Mouse (Mus musculus): ENCODE measurements around the gene Fkbp5.
"Not testable (repeated sequence)": the region's sequence is repeated elsewhere in the genome, so short reads cannot be mapped to it uniquely, and the experiment has no call there.

Gene Fkbp5

GRCm38 (mm10) chr17:28517441-28517955 is at the start of gene Fkbp5:
TSS of gene Fkbp5 (minus strand) at chr17:28517527.
- in situ Hi-C loops (cut with MboI; ENCODE audit: low sequenced_read_pairs), result no loop called here

GRCm38 (mm10) chr17:28565181-28565580 is 47.9 kb upstream of the Fkbp5 start:
- in situ Hi-C loops (cut with MboI; ENCODE audit: low sequenced_read_pairs), result no loop called here

- in situ Hi-C loops (cut with MboI; ENCODE audit: low sequenced_read_pairs), result no loop called here
Measured at GRCm38 (mm10) chr17:28561613-28562012, 44.3 kb upstream of the Fkbp5 start.

- in situ Hi-C loops (cut with MboI; ENCODE audit: low sequenced_read_pairs), result no loop called here
Measured at GRCm38 (mm10) chr17:28560598-28560997, 43.3 kb upstream of the Fkbp5 start, which contains the start of gene Clps. TSS of gene Clps (minus strand) at chr17:28560766.

- in situ Hi-C loops (cut with MboI; ENCODE audit: low sequenced_read_pairs), result no loop called here
Measured at GRCm38 (mm10) chr17:28557772-28558171, 40.4 kb upstream of the Fkbp5 start.

- in situ Hi-C loops (cut with MboI; ENCODE audit: low sequenced_read_pairs), result no loop called here
Measured at GRCm38 (mm10) chr17:28556635-28557396, 39.5 kb upstream of the Fkbp5 start.

- in situ Hi-C loops (cut with MboI; ENCODE audit: low sequenced_read_pairs), result not testable (repeated sequence)
Measured at GRCm38 (mm10) chr17:28554021-28554420, 36.7 kb upstream of the Fkbp5 start.

GRCm38 (mm10) chr17:28553040-28553793 is 35.9 kb upstream of the Fkbp5 start:
- in situ Hi-C loops (cut with MboI; ENCODE audit: low sequenced_read_pairs), result no loop called here

GRCm38 (mm10) chr17:28549111-28549510 is 31.8 kb upstream of the Fkbp5 start, which contains the start of gene Clpsl2:
TSS of gene Clpsl2 (plus strand) at chr17:28549411.
- in situ Hi-C loops (cut with MboI; ENCODE audit: low sequenced_read_pairs), result no loop called here

GRCm38 (mm10) chr17:28548550-28548949 is 31.2 kb upstream of the Fkbp5 start:
- in situ Hi-C loops (cut with MboI; ENCODE audit: low sequenced_read_pairs), result no loop called here

GRCm38 (mm10) chr17:28546925-28547324 is 29.6 kb upstream of the Fkbp5 start:
- in situ Hi-C loops (cut with MboI; ENCODE audit: low sequenced_read_pairs), result no loop called here

GRCm38 (mm10) chr17:28537881-28538280 is 20.6 kb upstream of the Fkbp5 start:
- in situ Hi-C loops (cut with MboI; ENCODE audit: low sequenced_read_pairs), result loop anchor here (10.0 kb wide), 1 partner anchor 153 kb away; no protein-coding TSS in a partner anchor

GRCm38 (mm10) chr17:28533327-28533726 is 16.0 kb upstream of the Fkbp5 start:
- in situ Hi-C loops (cut with MboI; ENCODE audit: low sequenced_read_pairs), result loop anchor here (10.0 kb wide), 1 partner anchor 149 kb away; no protein-coding TSS in a partner anchor

- in situ Hi-C loops (cut with MboI; ENCODE audit: low sequenced_read_pairs), result loop anchor here (10.0 kb wide), 1 partner anchor 148 kb away; no protein-coding TSS in a partner anchor
Measured at GRCm38 (mm10) chr17:28532557-28532956, 15.2 kb upstream of the Fkbp5 start.

GRCm38 (mm10) chr17:28531946-28532345 is 14.6 kb upstream of the Fkbp5 start:
- in situ Hi-C loops (cut with MboI; ENCODE audit: low sequenced_read_pairs), result loop anchor here (10.0 kb wide), 1 partner anchor 147 kb away; no protein-coding TSS in a partner anchor

GRCm38 (mm10) chr17:28530506-28530905 is 13.2 kb upstream of the Fkbp5 start, which contains the start of gene Armc12:
TSS of gene Armc12 (plus strand) at chr17:28530806.
- in situ Hi-C loops (cut with MboI; ENCODE audit: low sequenced_read_pairs), result loop anchor here (10.0 kb wide), 1 partner anchor 146 kb away; no protein-coding TSS in a partner anchor

- in situ Hi-C loops (cut with MboI; ENCODE audit: low sequenced_read_pairs), result loop anchor here (10.0 kb wide), 1 partner anchor 114 kb away; no protein-coding TSS in a partner anchor
Measured at GRCm38 (mm10) chr17:28529116-28529515, 11.8 kb upstream of the Fkbp5 start.

GRCm38 (mm10) chr17:28528043-28528351 is 10.7 kb upstream of the Fkbp5 start:
- in situ Hi-C loops (cut with MboI; ENCODE audit: low sequenced_read_pairs), result loop anchor here (10.0 kb wide), 1 partner anchor 113 kb away; no protein-coding TSS in a partner anchor

GRCm38 (mm10) chr17:28527184-28528042 is 10.1 kb upstream of the Fkbp5 start:
- in situ Hi-C loops (cut with MboI; ENCODE audit: low sequenced_read_pairs), result loop anchor here (10.0 kb wide), 1 partner anchor 113 kb away; no protein-coding TSS in a partner anchor

GRCm38 (mm10) chr17:28524831-28525430 is 7.6 kb upstream of the Fkbp5 start:
- in situ Hi-C loops (cut with MboI; ENCODE audit: low sequenced_read_pairs), result loop anchor here (10.0 kb wide), 1 partner anchor 110 kb away; no protein-coding TSS in a partner anchor
